Mouse (Mus musculus): ENCODE measurements at regions not wholly inside any gene's neighbourhood (a gene's known extent, or its start where the extent isn't known, plus 50 kb on each side); places are given as distances from the start of the nearest gene placed in this dataset.

DNA sequence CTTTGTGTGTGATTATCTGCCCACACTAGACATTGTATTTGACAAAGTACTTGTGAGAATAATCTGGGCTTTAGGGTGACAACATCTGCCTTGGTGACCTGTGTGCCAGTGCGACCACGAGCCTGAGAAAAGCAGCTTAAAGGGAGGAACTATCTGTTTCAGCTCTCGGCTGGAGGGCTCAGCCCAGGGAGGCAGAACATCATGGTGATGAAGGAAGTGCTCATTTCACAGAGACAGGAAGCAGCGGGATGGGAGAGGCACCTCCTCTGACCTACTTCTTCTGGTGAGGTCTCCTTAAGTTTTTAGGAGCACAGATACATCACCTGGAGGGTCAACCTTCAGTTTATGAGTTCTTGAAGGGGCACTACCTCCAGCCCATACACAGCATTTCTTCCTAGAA, 89.8 kb downstream of the Kif26a start:
- ATAC-seq (replicated peaks; ENCODE audit: poor library complexity): no peak

DNA sequence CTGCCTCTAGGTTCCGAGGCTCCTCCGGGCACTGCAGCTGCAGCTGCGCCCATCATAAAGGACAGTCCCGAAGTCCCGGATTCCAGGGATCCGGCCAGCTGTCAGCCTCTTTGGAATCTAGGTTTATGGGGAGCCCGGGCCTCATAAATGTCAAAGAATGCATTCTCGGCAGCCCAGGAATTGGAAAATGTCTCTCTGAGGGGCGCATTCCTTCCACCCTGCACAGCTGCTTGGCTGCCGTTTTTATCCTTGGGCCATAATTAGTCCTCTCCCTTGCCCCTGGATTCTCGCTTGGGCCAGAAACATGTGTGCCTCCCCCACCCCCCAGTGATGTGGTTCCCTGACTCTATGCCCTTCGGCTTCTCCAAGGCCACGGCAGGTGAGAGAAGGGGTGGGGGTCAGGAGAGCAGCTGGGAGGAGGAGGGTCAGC, 91.1 kb downstream of the Kif26a start:
- ATAC-seq (replicated peaks; ENCODE audit: poor library complexity): no peak

DNA sequence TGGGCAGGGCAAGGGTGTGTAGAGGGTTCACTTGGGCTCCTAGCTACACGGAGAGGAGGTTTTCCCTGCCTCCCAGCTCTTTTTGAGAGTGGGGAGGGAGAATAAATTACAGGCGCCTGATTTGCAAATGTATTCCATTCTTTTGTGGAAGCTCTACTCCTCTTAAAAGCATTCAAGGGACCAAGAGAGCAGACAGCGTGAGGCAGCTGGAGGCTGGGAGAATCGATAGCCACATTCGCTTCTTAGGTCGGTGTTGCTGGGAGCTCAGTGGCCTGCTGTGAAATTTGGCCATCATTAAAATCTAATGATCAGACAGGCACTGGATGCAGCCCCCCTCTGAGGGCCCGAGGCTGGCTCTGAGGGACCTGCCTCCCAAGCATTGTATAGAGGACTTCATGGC, 92.8 kb downstream of the Kif26a start:
- ATAC-seq (replicated peaks; ENCODE audit: poor library complexity): no peak

DNA sequence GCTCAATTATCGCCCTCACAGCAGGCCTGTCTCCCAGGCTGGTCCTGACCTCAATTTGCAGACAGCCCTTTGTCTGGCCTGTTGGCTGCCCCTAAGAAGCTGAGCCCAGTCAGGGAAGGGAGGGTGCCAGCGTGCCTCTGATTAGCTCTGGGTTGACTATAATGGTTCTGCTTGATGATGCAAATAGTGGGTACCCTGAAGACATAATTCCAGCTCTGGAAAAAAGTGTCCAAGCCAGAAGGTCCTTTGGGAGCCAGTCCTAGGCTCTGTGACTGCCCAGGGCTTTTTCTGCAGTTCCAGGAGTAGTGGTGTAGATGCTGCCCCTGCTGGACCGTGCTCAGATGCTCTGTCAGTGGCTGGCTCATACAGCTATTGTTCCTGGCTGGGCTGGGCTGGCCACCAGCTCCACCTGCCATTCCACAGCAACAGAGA, 95.7 kb downstream of the Kif26a start:
- no peak for ATAC-seq (replicated peaks; ENCODE audit: poor library complexity)

DNA sequence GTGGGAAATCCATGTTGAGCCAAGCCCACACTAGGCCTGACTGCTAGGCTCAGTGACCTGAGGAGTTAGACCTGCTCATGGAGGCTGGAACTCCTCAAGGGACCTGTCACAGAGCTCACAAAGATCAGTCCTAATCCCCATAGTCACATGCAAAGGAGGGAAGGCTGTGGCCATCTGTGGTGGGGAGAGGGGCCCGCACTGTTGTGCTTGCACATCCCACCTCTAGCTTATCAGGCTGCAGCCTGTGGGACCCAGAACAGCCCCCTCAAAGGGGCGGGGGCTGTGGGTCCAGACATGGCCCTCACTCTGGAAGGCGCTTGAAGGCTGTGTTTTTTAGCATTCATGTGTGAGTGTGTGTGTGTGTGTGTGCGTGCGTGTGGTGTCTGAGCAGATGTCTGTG, 97.2 kb downstream of the Kif26a start:
- no peak for ATAC-seq (replicated peaks; ENCODE audit: poor library complexity)

DNA sequence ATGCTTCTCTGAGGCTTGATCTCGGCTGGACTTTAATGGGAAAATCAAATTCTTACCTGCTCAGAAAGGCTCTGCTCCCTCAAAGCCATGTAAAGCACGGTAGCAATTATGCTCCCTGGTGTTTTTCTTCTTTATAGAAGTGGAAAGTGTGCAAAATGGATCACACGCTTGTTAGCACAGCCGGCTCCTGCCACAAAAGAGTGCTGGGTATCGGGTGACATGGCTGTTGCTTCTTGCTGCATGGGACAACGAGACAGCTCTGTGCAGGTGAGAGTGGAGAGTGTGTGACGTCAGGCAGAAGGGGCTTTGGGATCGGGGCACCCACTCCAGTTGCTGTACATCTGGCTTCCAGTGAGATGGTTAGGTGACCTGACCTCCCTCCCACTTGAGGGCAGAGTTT, 104.9 kb downstream of the Kif26a start:
- ATAC-seq (replicated peaks; ENCODE audit: poor library complexity): no peak

DNA sequence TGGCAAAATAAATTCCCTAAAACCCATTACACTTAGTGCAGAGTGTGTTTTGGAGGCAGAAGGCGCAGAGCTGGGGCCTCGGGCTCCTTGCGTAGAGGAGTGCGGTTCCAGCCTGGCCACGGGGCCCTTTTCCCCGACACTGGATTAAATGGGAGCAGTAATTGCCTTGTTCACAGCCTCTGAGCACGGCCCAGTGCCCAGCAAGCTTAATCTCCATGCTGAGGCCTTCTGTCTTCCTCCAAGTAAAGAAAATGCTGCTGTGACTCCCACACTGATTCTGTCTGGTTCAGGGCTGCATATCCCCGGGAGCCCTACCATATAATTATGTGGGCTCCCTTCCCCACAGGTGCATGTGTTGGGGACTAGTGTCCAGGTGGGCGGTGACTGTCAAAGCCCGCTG, 107.5 kb downstream of the Kif26a start:
- no peak for ATAC-seq (replicated peaks; ENCODE audit: poor library complexity)

DNA sequence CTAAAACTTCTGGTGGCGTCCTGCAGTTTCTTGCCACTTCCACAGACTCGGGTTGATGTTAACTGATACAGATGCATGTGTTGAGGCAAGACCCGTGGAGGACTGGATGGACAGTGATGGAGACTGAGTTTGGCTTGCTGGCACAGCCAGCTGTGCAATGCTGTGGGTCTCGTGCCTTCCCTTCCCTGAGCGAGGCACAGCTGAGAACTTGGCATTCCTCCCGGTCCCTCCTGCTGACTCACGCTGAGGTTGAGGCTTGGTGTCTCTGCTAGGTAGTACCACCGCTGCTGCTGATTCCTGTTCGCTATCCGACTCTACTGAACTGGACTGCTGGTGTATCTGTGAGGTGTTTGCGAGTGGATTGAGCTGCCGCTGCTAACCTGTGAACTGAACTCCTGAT, 109.2 kb downstream of the Kif26a start:
- ATAC-seq (replicated peaks; ENCODE audit: poor library complexity): no peak

DNA sequence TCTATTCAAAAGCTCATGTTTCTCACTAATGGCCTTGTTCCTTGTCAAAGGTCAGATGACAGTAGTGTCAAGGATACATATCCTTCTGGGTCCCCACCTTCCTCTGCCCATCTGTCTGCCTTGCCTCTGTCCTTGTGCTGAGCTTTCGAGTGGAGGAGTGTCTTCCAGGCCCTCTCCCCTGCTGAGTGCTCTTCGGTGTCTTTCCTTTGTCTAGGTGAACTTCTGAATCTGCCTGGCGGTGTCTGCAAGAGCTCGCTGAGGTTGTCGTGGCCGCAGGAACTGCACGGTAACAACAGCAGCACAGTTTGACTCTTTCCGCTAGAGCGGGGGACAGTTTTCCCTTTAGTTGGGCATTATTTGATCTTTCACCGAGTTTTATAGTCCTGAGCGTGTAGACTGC, 111.7 kb downstream of the Kif26a start:
- no peak for ATAC-seq (replicated peaks; ENCODE audit: poor library complexity)

DNA sequence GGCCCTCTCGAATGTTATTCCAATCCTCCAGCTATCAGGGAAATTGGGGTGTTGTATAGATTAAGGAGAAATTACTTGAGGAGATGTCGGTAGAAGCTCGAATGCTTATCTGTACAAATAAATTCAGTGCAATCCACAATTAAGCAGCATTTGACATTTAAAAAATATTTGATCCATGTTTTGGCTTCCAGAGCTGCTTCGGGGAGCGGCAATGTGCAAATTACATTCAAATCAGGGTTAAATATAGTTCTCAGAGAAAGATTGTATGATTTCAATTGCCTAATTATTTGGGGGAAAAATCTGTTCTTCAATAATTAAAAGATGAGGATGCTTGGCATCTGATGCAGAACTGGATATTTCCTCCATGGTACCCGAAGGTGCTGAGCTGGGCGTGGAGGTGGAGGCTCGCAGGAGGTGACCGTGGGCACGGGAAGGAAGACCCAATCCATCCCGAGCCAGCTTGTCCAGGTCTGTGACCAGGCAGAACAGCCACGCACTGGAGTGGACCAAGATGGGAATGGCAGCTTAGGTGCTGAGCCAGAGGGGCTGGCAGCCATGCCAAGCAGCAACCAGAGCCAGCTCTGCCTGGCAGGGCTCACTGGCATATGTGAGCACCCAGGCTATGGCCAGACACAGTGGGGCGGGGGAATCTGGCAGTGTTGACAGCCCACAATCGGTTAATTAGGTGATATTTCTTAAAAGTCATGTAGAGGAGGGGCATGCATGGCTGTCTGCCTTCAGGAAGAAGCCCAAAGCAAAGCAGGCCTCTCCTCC, 117.5 kb downstream of the Kif26a start:
- no peak for ATAC-seq (replicated peaks; ENCODE audit: poor library complexity)

DNA sequence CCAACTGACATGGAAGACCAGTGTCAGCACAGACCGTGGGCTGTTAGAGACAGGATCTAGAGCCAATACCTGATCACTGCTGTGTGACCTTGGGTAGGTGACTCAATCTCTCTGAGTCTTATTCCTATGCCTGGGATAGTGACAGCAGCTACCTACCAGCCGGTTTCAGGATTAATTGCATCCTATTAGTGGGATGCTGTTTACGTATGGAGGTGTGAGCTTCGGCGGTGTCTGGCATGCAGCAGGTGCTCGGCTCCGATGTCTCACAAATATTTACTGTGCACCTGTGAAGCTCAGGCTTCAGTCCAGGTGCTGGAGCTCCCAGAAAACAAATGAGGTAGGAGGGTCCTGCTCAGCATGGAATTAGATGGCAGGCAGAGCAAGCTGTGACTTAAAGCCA, 118.2 kb downstream of the Kif26a start:
- no peak for ATAC-seq (replicated peaks; ENCODE audit: poor library complexity)

DNA sequence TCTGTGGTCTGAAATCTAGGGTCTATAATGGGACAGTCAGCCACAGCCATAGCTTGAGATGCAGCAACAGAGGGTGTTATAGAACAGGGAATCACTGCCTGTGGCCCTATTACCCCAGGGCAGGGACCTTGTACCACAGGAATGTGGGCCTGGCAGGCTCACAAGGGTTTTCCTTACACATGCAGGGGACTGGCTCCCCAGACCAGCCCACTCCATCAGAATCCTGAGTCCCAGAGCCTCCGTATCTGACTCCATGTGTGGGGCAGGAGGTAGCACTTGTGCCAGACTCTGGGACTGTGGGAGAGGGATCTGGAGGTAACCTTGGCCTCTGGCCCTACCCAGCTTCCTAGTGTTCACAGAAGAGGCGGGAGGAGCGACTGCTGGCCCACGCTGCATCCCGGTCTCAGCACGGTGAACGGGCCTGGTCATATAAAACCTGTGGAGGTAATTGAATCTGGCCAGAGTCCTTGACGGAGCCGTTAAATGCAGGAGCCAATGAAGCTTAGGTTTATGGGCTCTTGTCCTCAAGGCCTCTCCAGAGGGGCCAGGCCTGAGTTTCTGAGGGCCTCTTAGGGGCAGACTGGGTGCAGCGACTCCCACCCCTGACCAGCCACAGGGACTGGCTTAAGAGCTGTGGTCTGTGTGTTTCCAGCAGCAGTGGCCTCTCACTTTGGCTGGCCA, 119.4 kb downstream of the Kif26a start:
- ATAC-seq (replicated peaks; ENCODE audit: poor library complexity): no peak

DNA sequence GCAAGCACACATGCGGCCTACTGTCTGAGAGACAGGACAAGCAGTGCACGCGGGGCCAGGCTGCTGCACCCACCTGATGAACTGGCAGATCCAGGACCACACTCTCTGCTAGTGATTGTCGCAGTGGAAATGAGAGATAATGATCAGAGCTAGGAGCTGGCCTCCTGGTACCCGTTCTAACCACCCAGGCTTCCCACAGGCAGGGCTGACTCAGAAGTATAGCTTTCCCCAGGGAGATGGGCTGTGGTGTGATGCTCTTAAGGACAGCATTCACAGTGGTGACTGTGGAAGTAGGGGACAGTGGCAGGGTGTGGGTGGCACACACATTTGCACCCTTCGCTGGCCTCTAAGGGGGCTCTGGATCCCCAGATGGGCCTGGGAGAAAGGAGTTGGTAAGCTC, 128.0 kb downstream of the Kif26a start:
- no peak for ATAC-seq (replicated peaks; ENCODE audit: poor library complexity)

DNA sequence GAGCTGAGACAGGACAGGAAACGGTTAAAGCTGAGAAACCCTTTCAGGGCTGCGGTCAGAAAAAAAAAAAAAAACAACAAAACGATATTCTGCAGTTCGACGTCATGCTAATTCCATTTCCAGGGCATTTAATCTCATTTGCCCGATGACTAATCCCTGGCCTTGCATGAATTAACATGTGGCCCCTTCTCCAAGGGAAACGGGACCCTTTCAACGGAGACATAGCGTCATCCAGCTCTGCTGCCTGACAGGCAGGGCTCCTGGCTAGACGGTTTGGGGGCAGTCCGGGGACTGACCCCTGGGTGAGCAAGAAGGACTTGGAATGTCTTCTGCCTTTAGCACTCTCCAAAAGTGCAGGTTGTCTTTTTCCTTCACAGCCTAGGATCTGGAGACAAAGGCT, 128.7 kb downstream of the Kif26a start:
- no peak for ATAC-seq (replicated peaks; ENCODE audit: poor library complexity)

DNA sequence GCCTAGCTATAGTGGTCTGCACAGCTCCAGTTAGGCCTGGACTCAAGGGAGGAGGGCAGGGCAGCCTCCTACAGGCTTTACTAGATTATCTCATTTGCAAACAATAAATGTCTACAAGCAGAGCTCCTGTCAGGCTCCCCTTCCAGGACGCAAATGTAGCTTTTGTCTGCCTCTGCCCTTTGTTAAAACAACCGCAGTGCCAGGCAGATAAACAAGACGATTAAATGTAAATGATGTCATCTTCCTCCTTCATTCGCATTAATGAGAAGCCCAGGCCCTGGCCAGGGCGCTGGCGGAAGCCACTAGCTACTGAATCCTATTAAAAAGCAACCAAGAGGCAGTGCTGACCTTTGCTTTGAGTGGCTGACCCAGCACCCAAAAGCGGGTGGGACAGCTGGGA, 130.6 kb downstream of the Kif26a start:
- ATAC-seq (replicated peaks; ENCODE audit: poor library complexity): no peak

DNA sequence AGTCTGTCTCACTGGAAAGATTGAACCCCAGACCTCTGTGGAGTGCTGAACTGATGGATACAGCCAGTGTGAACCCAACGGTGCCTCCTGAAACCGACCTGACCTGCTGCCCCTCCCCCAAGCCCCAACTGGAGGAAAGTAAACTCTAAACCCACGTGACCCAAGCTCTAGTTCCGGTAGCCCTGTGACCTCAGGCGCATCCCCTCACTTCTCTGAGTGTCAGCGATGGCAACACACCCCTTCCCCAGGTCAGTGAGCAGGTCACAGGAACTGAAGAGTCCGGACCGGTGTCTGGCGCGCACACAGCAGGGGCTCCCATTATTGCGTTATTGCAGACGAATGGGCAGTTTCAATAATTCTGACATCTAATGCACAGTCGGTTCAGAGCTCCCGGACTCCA, 131.5 kb downstream of the Kif26a start:
- ATAC-seq (replicated peaks; ENCODE audit: poor library complexity): no peak

DNA sequence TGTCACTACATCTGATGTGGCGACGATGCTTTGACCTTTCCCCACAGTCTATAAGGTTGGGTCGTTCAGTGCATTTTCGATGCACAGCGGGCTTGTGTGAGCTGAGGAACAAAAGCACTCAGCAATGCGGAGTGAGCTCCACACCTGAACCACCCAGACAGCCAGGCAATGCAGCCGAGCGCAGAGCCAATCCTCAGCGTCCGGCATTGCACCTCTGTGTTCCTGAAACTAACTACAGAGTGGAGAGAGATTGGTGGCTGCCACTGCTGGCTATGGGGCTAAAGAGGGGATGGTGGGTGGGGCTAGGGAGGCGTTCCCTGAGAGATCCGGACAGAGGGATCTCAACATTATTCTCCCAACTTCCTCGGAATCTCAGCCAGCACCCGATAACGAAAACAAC, 139.1 kb downstream of the Kif26a start:
- ATAC-seq (replicated peaks; ENCODE audit: poor library complexity): no peak

DNA sequence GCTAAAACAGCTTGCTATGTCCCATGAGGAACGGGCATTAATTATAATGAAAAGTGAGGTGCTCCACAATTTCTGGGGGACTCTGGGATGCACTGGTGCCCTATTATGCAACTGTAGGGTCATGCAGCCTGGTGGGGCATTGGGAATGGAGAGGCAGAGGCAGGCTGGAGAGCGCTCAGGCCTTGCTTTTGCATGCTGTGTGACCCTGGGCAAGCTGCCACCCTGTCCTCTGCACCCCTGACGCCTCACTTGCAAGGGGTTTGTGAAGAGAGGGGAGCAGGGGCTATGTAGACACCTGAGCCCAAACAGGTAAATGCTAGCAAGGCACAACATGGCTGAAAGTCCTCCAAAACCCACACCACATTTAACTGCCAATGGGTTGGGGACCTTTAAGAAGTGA, 142.8 kb downstream of the Kif26a start:
- no peak for ATAC-seq (replicated peaks; ENCODE audit: poor library complexity)

DNA sequence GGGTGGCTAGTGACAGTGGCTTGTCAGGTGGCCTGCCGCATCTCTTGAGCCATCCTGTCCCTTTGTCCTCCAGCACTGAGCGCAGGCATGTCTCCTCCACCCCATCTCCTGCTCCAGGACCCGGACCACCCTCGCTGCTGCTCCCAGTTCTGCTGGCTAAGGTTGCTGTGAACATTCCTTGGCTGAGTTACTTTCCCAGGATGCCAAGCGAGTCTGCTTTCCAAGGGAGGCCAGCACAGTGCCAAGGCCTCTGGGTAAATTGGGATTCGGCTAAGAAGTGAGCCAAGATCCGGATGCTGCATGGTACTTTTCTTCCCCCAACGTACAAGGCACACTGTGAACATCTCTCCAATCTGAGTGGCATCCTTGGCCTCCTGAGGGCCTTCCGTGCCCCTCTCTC, 144.3 kb downstream of the Kif26a start:
- no peak for ATAC-seq (replicated peaks; ENCODE audit: poor library complexity)

DNA sequence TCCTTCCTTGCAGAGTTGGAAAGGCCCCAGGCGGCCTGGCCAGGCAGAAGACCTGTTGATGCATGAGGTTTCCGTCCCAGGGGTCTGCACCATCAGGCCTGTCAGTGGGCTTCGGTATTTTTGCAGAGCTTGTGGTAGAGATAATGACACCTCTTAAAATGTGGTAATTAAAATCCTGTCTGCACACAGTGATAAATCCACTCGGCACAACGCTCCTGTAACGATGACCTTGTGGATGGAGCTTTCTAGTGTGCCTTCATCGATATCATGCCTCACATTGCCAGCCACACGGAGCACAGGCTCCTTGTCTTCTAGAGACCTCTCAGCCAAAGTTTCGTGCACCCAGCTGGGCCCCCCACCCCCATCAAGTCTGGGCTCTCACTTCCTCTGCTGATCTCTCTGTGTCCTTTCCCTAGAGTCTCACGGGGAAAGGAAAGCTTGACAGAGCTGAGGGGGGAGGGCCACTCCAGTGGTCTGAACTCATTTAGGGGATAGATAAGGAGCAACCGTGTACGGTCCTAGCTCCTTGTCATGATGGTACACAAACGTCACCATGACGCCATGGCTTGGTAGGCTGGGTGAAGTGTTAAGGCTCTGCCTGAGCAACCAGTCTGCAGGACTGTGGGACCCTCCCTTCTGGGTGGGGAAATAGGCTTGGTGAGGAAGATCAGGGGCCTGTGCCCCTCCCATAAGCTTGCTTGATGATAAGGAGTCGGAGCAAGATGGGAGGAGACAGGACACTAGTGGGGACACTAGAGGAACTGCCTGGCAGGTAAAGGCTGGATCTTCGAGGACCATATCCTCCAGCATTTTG, 145.9 kb downstream of the Kif26a start:
- no peak for ATAC-seq (replicated peaks; ENCODE audit: poor library complexity)

DNA sequence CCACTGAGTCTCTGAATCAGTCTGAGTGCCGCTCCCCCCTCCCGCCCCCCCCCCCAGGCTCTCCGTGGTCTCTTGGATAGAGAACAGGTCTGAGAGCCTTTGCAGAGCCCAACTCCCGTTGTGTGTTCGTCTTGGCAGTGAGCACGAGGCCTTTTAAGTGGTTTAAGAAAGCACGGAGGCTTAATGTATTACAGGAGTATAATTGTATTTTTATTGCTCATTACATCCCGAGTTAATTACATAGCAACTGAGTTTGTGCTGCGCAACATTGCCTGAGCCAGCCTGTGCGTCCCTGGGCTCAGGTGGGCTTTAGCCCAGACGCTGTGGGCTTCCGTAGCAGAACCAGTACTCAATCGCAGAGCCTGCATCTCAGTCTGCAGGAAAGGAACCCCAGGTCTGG, 147.1 kb downstream of the Kif26a start:
- ATAC-seq (replicated peaks; ENCODE audit: poor library complexity): no peak

All from megakaryocyte progenitor cell, adult 5-6 weeks (primary cell).